Mouse (Mus musculus) kidney, adult 2 months (tissue): ENCODE measurements around the gene Klf12.

Source experiments
- CTCF ChIP-seq: fragments of 200-500 bp; conservative IDR thresholded peaks from 2 replicates; pipeline ENCODE4 v1.5.1; 2011; ENCODE audit warnings: low read depth, mild to moderate bottlenecking, control low read depth, low read length, moderate library complexity, mixed read lengths; ENCODE audit not compliant: insufficient read depth, insufficient read length
- POLR2A ChIP-seq: fragments of 200-500 bp; IDR thresholded peaks from one replicate; pipeline ENCODE4 v1.6.1; 2011; ENCODE audit warnings: low read depth, low read length, control low read depth

DNA sequence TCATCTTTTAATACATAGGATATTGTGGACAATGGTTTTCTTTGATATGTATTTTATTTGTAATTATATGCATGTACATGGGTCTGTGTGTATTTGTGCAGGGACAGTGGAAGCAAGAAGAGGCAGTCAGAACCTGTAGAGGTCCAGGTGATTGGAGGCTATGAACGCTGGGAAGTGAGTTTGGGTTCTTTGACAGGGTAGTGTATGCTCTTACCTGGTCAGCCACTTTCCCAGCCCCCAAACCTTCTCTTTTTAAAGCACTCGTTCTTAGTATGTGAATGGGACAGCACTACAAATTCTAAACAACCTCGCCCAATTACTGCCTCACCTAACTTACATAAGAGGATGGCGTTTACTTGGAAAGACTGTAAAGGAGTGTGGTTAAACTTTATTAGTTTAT, 231.0 kb downstream of the Klf12 start:
- no peak for TF ChIP-seq POLR2A
- TF ChIP-seq CTCF: no peak
